In the genomic region with DNA sequence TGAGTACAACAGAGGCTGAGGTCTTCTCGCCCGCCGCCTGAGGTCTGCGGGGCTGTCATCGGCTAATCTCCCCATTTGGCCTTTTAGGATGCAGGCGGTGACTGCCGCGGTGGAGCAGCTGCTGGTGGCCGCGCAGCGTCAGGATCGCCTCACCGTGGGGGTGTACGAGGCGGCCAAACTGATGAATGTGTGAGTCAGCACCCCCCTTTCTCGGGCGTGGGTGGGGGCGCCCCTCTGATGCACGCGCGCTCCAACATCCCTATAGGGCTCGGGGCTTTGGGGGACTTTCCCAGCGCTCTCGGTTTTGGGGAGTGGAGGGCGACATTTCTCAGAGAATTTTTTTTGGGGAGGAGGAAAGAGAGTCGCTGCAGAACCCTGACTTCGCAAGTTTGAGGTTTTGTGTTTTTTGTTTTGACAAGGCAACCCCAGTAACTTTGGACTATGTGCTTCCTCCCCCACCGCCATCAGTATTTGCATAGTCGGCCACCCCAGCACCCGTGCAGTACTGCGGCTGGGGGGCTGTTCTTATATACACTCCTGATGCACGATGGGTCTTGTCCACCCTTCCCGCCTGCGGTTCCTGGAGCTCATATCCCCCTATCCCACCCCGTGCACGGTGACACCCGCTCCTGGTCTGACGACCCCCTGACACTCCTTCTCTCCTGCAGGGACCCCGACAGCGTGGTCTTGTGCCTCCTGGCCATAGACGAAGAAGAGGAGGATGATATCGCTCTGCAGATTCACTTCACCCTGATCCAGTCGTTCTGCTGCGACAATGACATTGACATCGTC, we compare ENCODE assay signal across 8 mouse cellular contexts. TPM values are rescaled to one million over a fixed set of nuclear protein-coding genes. Genes with fewer than 3 reads are reported as not detected.
DNase-seq lines count a peak whose midpoint lies in the region; ATAC-seq and TF ChIP-seq lines count a peak whose summit lies in the region.

No protein-coding gene starts in this region.

- peak overlapping the region; percentile 94 for H3K27ac ChIP-seq in heart, adult 2 months
- peak overlapping the region; percentile 72 for H3K27ac ChIP-seq in CH12.LX (ENCODE audit: insufficient read depth, low read depth)
- H3K27ac ChIP-seq in cortical plate, adult 2 months (ENCODE audit: insufficient read depth, low read length) = peak overlapping the region; percentile 66
- H3K27ac ChIP-seq in heart, embryonic 15.5 days = peak overlapping the region; percentile 74
- peak overlapping the region; percentile 85 for H3K27ac ChIP-seq in left cerebral cortex, adult 2 months
- no peak overlapping the region for H3K27ac ChIP-seq in midbrain, embryonic 14.5 days (replicated peaks; ENCODE audit: low read depth, low read length)

- intact Hi-C loops in heart, adult 2 months (cut with DNase I) = no loop called here
- intact Hi-C loops in heart, postnatal 25 days (cut with DNase I) = loop anchor here (1.0 kb wide), 1 partner anchor 25 kb away; no protein-coding TSS in a partner anchor
- intact Hi-C loops in left cerebral cortex, adult 2 months (cut with DNase I) = no loop called here

- peak overlapping the region; percentile 96 for H3K9ac ChIP-seq in heart, adult 2 months (ENCODE audit: low read depth, low read length)
- H3K9ac ChIP-seq in CH12.LX (ENCODE audit: insufficient read depth, low read depth) = peak overlapping the region; percentile 80
- H3K9ac ChIP-seq in heart, embryonic 15.5 days = peak overlapping the region; percentile 82
- H3K9ac ChIP-seq in midbrain, embryonic 14.5 days (replicated peaks; ENCODE audit: low read length) = peak overlapping the region; percentile 37

- no peaks in the 10 kb centered on the region for H3K36me3 ChIP-seq in heart, adult 2 months (ENCODE audit: control insufficient read depth, insufficient read depth, low read length)
- peaks cover 3 to 14% of the 10 kb centered on the region in 2 experiments for H3K36me3 ChIP-seq in CH12.LX (replicated peaks in 1 of 2; ENCODE audit: control insufficient read depth in 1 of 2, insufficient read depth in 1 of 2, low read length in 1 of 2)
- no peaks in the 10 kb centered on the region for H3K36me3 ChIP-seq in heart, embryonic 15.5 days
- no peaks in the 10 kb centered on the region for H3K36me3 ChIP-seq in midbrain, embryonic 14.5 days (ENCODE audit: control insufficient read depth, insufficient read depth, low read length)

- no peak for TF ChIP-seq POLR2A in heart, adult 2 months (IDR thresholded peaks at IDR 0.05; ENCODE audit: insufficient read depth, low read depth, low read length)
- TF ChIP-seq POLR2A in CH12.LX (IDR thresholded peaks at IDR 0.05; ENCODE audit: low read depth, low read length) = no peak
- TF ChIP-seq POLR2A in cortical plate, adult 2 months (IDR thresholded peaks at IDR 0.05; ENCODE audit: extremely low read depth, insufficient read depth, low read length) = no peak

- no peaks in the 10 kb centered on the region for H3K79me2 ChIP-seq in heart, adult 2 months (replicated peaks; ENCODE audit: control insufficient read depth, insufficient read depth, low read length)
- H3K79me2 ChIP-seq in CH12.LX (replicated peaks; ENCODE audit: control insufficient read depth, extremely low read depth, insufficient read depth, poor library complexity, severe bottlenecking) = peaks cover 9% of the 10 kb centered on the region

- 2% methylated on average over 45 of the region's 45 CpGs for WGBS in heart, adult 2 months
- WGBS in heart, embryonic 15.5 days = 1% methylated on average over 45 of the region's 45 CpGs
- WGBS in midbrain, embryonic 14.5 days = under 1% methylated on average over 45 of the region's 45 CpGs

- peak; percentile 62 to 71 for DNase-seq in heart, adult 2 months
- DNase-seq in heart, postnatal 25 days (ENCODE audit: low spot score) = no peak
- DNase-seq in CH12.LX (ENCODE audit: extremely low read depth) = peak; percentile 44
- DNase-seq in left cerebral cortex, adult 2 months (ENCODE audit: extremely low spot score in 1 of 2, low spot score in 2 of 2) = peak; percentile 69 to 71
- peak; percentile 54 for DNase-seq in midbrain, embryonic 14.5 days
- DNase-seq in thymus, postnatal 25 days = peak; percentile 50

- no peaks in the 10 kb centered on the region for H3K9me3 ChIP-seq in CH12.LX (replicated peaks; ENCODE audit: low read length)
- H3K9me3 ChIP-seq in heart, embryonic 15.5 days (replicated peaks) = no peaks in the 10 kb centered on the region
- H3K9me3 ChIP-seq in midbrain, embryonic 14.5 days (ENCODE audit: control insufficient read depth, low read length) = no peaks in the 10 kb centered on the region

- dilution Hi-C loops in CH12.LX (cut with MboI; ENCODE audit: extremely low pct_ligation_motif_present, extremely low pct_unique_long_range_greater_than_20kb, low sequenced_read_pairs) = no loop called here

- H3K4me3 ChIP-seq in heart, adult 2 months = peak overlapping the region; percentile 66
- H3K4me3 ChIP-seq in CH12.LX (replicated peaks in 1 of 3; ENCODE audit: low read depth in 2 of 3, low read length in 2 of 3, poor library complexity in 1 of 3) = peak overlapping the region; percentile 64 to 96 (median 89)
- H3K4me3 ChIP-seq in cortical plate, adult 2 months (ENCODE audit: insufficient read depth, low read length) = peak overlapping the region; percentile 98
- peak overlapping the region; percentile 81 for H3K4me3 ChIP-seq in heart, embryonic 15.5 days
- H3K4me3 ChIP-seq in left cerebral cortex, adult 2 months = peak overlapping the region; percentile 57
- H3K4me3 ChIP-seq in midbrain, embryonic 14.5 days (replicated peaks; ENCODE audit: low read depth, low read length) = peak overlapping the region; percentile 41

- TF ChIP-seq RAD21 in CH12.LX (IDR thresholded peaks at IDR 0.05; ENCODE audit: low read depth, low read length) = no peak; the same call in 1 of the 2 replicates

- in situ Hi-C loops in CH12.LX (cut with MboI; ENCODE audit: low pct_ligation_motif_present, low pct_unique_long_range_greater_than_20kb, low sequenced_read_pairs) = loop anchor here (5.0 kb wide), 1 partner anchor 37 kb away; no protein-coding TSS in a partner anchor

- H3K4me1 ChIP-seq in heart, adult 2 months (ENCODE audit: control insufficient read depth, insufficient read depth, low read length) = peaks cover 7% of the 10 kb centered on the region
- peaks cover 20 to 63% of the 10 kb centered on the region in 2 experiments for H3K4me1 ChIP-seq in CH12.LX (ENCODE audit: control insufficient read depth in 1 of 2, insufficient read depth in 2 of 2)
- peaks cover 4% of the 10 kb centered on the region; the same call in 1 of the 2 replicates for H3K4me1 ChIP-seq in cortical plate, adult 2 months (ENCODE audit: control insufficient read depth, insufficient read depth, low read length)
- H3K4me1 ChIP-seq in heart, embryonic 15.5 days (replicated peaks) = peaks cover 62% of the 10 kb centered on the region
- H3K4me1 ChIP-seq in midbrain, embryonic 14.5 days (ENCODE audit: control insufficient read depth, insufficient read depth, low read length) = peaks cover 40% of the 10 kb centered on the region

- no peak for ATAC-seq in heart, embryonic 15.5 days (replicated peaks; ENCODE audit: insufficient number of reproducible peaks, insufficient read depth, low FRiP score, low read depth)
- no peak for ATAC-seq in midbrain, embryonic 14.5 days (ENCODE audit: low FRiP score, low TSS enrichment)

- TF ChIP-seq EP300 in heart, adult 2 months (IDR thresholded peaks at IDR 0.05; ENCODE audit: insufficient read depth, low read depth, low read length) = no peak
- no peak for TF ChIP-seq EP300 in CH12.LX (IDR thresholded peaks at IDR 0.05; ENCODE audit: low read length)

- H3K27me3 ChIP-seq in heart, adult 2 months (ENCODE audit: control insufficient read depth, insufficient read depth, low read length) = no peaks in the 10 kb centered on the region; the same call in 1 of the 2 replicates
- peaks cover 3% of the 10 kb centered on the region for H3K27me3 ChIP-seq in CH12.LX (replicated peaks)
- H3K27me3 ChIP-seq in heart, embryonic 15.5 days = no peaks in the 10 kb centered on the region
- H3K27me3 ChIP-seq in midbrain, embryonic 14.5 days (ENCODE audit: control insufficient read depth, insufficient read depth, low read length) = peaks cover 51% of the 10 kb centered on the region

- TF ChIP-seq CTCF in heart, adult 2 months (IDR thresholded peaks at IDR 0.05) = no peak
- TF ChIP-seq CTCF in CH12.LX (conservative IDR thresholded peaks at IDR 0.05 in 1 of 2, IDR thresholded peaks at IDR 0.05 in 1 of 2; ENCODE audit: low read depth in 2 of 2, low read length in 2 of 2) = no peak
- TF ChIP-seq CTCF in cortical plate, adult 2 months (IDR thresholded peaks at IDR 0.05; ENCODE audit: extremely low read depth, insufficient read depth, low read length) = no peak
- TF ChIP-seq CTCF in left cerebral cortex, adult 2 months (IDR thresholded peaks at IDR 0.05) = no peak

- H3K4me2 ChIP-seq in CH12.LX (ENCODE audit: insufficient read depth, low read depth, poor library complexity, severe bottlenecking) = peak overlapping the region; percentile 73
- H3K4me2 ChIP-seq in heart, embryonic 15.5 days = peak overlapping the region; percentile 86
- peak overlapping the region; percentile 86 for H3K4me2 ChIP-seq in midbrain, embryonic 14.5 days (ENCODE audit: low read length)

RNA-seq across cellular contexts. Expression of gene Gadd45b, which starts 0.7 kb away (rescaled TPM):
- 10 to 100 TPM; 10.9 to 13.9 TPM for total RNA-seq in heart, adult 2 months (2021)
- 10.0 and 10.1 TPM in 2 replicates for polyA plus RNA-seq in heart, adult 2 months (2012; rRNA removed)
- total RNA-seq in heart, postnatal 25 days (2021) = 10 to 100 TPM in 1 of 2 experiments, 1 to 10 TPM in 1; 8.2 to 14.1 TPM
- total RNA-seq in CH12.LX (2012; rRNA removed) (36.2 and 52.5 TPM in 2 replicates), CH12.LX (2014; rRNA removed) (19.3 and 24.4 TPM in 2 replicates)
- polyA plus RNA-seq in CH12.LX (2012; ENCODE audit: insufficient read length, low read depth) = 14.9 and 16.4 TPM in 2 replicates
- 23.9 and 25.6 TPM in 2 replicates for polyA plus RNA-seq in cortical plate, adult 2 months (2012; rRNA removed)
- 30.8 and 34.1 TPM in 2 replicates for polyA plus RNA-seq in heart, embryonic 15.5 days (2015; fragmentation: Nextera tagmentation; extraction: Ambion mirVana)
- 10 to 100 TPM; 24.0 to 36.0 TPM for total RNA-seq in left cerebral cortex, adult 2 months (2021)
- polyA plus RNA-seq in midbrain, embryonic 14.5 days (2014; fragmentation: Nextera tagmentation; extraction: Ambion mirVana) = 4.3 and 8.0 TPM in 2 replicates

RNA-seq across cellular contexts. Expression of gene Lmnb2, which starts 12.5 kb away (rescaled TPM):
- 1 to 10 TPM; 3.6 to 5.4 TPM for total RNA-seq in heart, adult 2 months (2021)
- polyA plus RNA-seq in heart, adult 2 months (2012; rRNA removed) = 5.4 and 7.4 TPM in 2 replicates
- total RNA-seq in heart, postnatal 25 days (2021) = 1 to 10 TPM; 4.6 to 5.6 TPM
- 23.6 and 25.8 TPM in 2 replicates for total RNA-seq in CH12.LX (2012; rRNA removed)
- 22.2 and 23.7 TPM in 2 replicates for total RNA-seq in CH12.LX (2014; rRNA removed)
- 20.7 and 23.6 TPM in 2 replicates for polyA plus RNA-seq in CH12.LX (2012; ENCODE audit: insufficient read length, low read depth)
- polyA plus RNA-seq in cortical plate, adult 2 months (2012; rRNA removed) = 23.6 and 24.5 TPM in 2 replicates
- 22.0 and 32.1 TPM in 2 replicates for polyA plus RNA-seq in heart, embryonic 15.5 days (2015; fragmentation: Nextera tagmentation; extraction: Ambion mirVana)
- 10 to 100 TPM; 20.0 to 20.3 TPM for total RNA-seq in left cerebral cortex, adult 2 months (2021)
- 13.9 and 20.0 TPM in 2 replicates for polyA plus RNA-seq in midbrain, embryonic 14.5 days (2014; fragmentation: Nextera tagmentation; extraction: Ambion mirVana)

RNA-seq across cellular contexts. Expression of gene Timm13, which starts 29.8 kb away (rescaled TPM):
- total RNA-seq in heart, adult 2 months (2021) = 100 to 1,000 TPM; 126 to 133 TPM
- 151 and 188 TPM in 2 replicates for polyA plus RNA-seq in heart, adult 2 months (2012; rRNA removed)
- 100 to 1,000 TPM; 143 to 148 TPM for total RNA-seq in heart, postnatal 25 days (2021)
- total RNA-seq in CH12.LX (2012; rRNA removed) (279 and 313 TPM in 2 replicates), CH12.LX (2014; rRNA removed) (137 and 139 TPM in 2 replicates)
- polyA plus RNA-seq in CH12.LX (2012; ENCODE audit: insufficient read length, low read depth) = 292 and 344 TPM in 2 replicates
- 207 and 219 TPM in 2 replicates for polyA plus RNA-seq in cortical plate, adult 2 months (2012; rRNA removed)
- 269 and 299 TPM in 2 replicates for polyA plus RNA-seq in heart, embryonic 15.5 days (2015; fragmentation: Nextera tagmentation; extraction: Ambion mirVana)
- total RNA-seq in left cerebral cortex, adult 2 months (2021) = 100 to 1,000 TPM; 136 to 138 TPM
- polyA plus RNA-seq in midbrain, embryonic 14.5 days (2014; fragmentation: Nextera tagmentation; extraction: Ambion mirVana) = 331 and 393 TPM in 2 replicates

RNA-seq across cellular contexts. Expression of gene Tmprss9, which starts 58.9 kb away (rescaled TPM):
- total RNA-seq in heart, adult 2 months (2021) = not detected
- polyA plus RNA-seq in heart, adult 2 months (2012; rRNA removed) = 0.02 TPM in 1 of 2 replicates, not detected in the other
- not detected for total RNA-seq in heart, postnatal 25 days (2021)
- total RNA-seq in CH12.LX (2012; rRNA removed) (0.04 TPM in 1 of 2 replicates, not detected in the other), CH12.LX (2014; rRNA removed) (not detected in 2 replicates)
- polyA plus RNA-seq in CH12.LX (2012; ENCODE audit: insufficient read length, low read depth) = 0.07 TPM in 1 of 2 replicates, not detected in the other
- polyA plus RNA-seq in cortical plate, adult 2 months (2012; rRNA removed) = 0.21 and 0.40 TPM in 2 replicates
- 0.04 TPM in 1 of 2 replicates, not detected in the other for polyA plus RNA-seq in heart, embryonic 15.5 days (2015; fragmentation: Nextera tagmentation; extraction: Ambion mirVana)
- under 1 TPM; 0.18 to 0.19 TPM for total RNA-seq in left cerebral cortex, adult 2 months (2021)
- 0.26 TPM in 1 of 2 replicates, not detected in the other for polyA plus RNA-seq in midbrain, embryonic 14.5 days (2014; fragmentation: Nextera tagmentation; extraction: Ambion mirVana)

Comparison
In these comparisons a context has a peak if more than half of its experiments do, and no peak if none do; other contexts are left out.
1. H3K4me3 ChIP-seq: peak in every context shown above with its lines; median percentile 98 in cortical plate, adult 2 months; 89 in CH12.LX; 81 in heart, embryonic 15.5 days; 66 in heart, adult 2 months; 57 in left cerebral cortex, adult 2 months; 41 in midbrain, embryonic 14.5 days.
2. H3K9ac ChIP-seq: peak in every context shown above with its lines; median percentile 96 in heart, adult 2 months; 82 in heart, embryonic 15.5 days; 80 in CH12.LX; 37 in midbrain, embryonic 14.5 days.